Mouse (Mus musculus): ENCODE measurements at regions not wholly inside any gene's neighbourhood (a gene's known extent, or its start where the extent isn't known, plus 50 kb on each side); places are given as distances from the start of the nearest gene placed in this dataset.

- TF ChIP-seq GATA1 (IDR thresholded peaks at IDR 0.05; ENCODE audit: borderline replicate concordance, low read length) (no peak), FLI1 (IDR thresholded peaks at IDR 0.05; ENCODE audit: low read length) (no peak)
Measured at GRCm38 (mm10) chr2:51522766-51523165, 104.5 kb upstream of the Tas2r134 start.

Measured in megakaryocyte, embryonic 14.5 days (primary cell).